Mouse (Mus musculus): ENCODE measurements at regions not wholly inside any gene's neighbourhood (a gene's known extent, or its start where the extent isn't known, plus 50 kb on each side); places are given as distances from the start of the nearest gene placed in this dataset.
"Not testable (repeated sequence)": the region's sequence is repeated elsewhere in the genome, so short reads cannot be mapped to it uniquely, and the experiment has no call there.

GRCm38 (mm10) chr12:113701841-113702240, 158.1 kb downstream of the Adam6a start:
- DNase-seq, result not testable (repeated sequence)

- DNase-seq, result not testable (repeated sequence)
These were observed 172.7 kb downstream of the Adam6a start for GRCm38 (mm10) chr12:113716406-113716805.

- no peak for DNase-seq
These were observed 192.1 kb downstream of the Adam6a start for GRCm38 (mm10) chr12:113735847-113736246.

- DNase-seq, result no peak
These were observed 202.6 kb downstream of the Adam6a start for GRCm38 (mm10) chr12:113746277-113746676.

- no peak for DNase-seq
These were observed 204.3 kb downstream of the Adam6a start for GRCm38 (mm10) chr12:113747987-113748386.

GRCm38 (mm10) chr12:113769587-113769986, 225.9 kb downstream of the Adam6a start:
- no peak for DNase-seq

GRCm38 (mm10) chr12:113795876-113796275, 252.2 kb downstream of the Adam6a start:
- DNase-seq, result not testable (repeated sequence)

GRCm38 (mm10) chr12:113826377-113826776, 282.7 kb downstream of the Adam6a start:
- no peak for DNase-seq

GRCm38 (mm10) chr12:113858893-113859292, 315.2 kb downstream of the Adam6a start:
- DNase-seq, result peak; percentile 0

GRCm38 (mm10) chr12:113878826-113879225, 335.1 kb downstream of the Adam6a start:
- DNase-seq, result no peak

- DNase-seq, result no peak
These were observed 352.4 kb downstream of the Adam6a start for GRCm38 (mm10) chr12:113896152-113896551.

GRCm38 (mm10) chr12:113906459-113906858, 362.8 kb downstream of the Adam6a start:
- no peak for DNase-seq

GRCm38 (mm10) chr12:113907751-113908150, 364.0 kb downstream of the Adam6a start:
- no peak for DNase-seq

GRCm38 (mm10) chr12:113911770-113912169, 368.1 kb downstream of the Adam6a start:
- DNase-seq, result no peak

- no peak for DNase-seq
These were observed 397.0 kb downstream of the Adam6a start for GRCm38 (mm10) chr12:113940721-113941120.

GRCm38 (mm10) chr12:113943661-113944327, 400.1 kb downstream of the Adam6a start:
- not testable (repeated sequence) for DNase-seq

GRCm38 (mm10) chr12:113945786-113946185, 402.1 kb downstream of the Adam6a start:
- not testable (repeated sequence) for DNase-seq

- DNase-seq, result peak; percentile 2
These were observed 404.3 kb downstream of the Adam6a start for GRCm38 (mm10) chr12:113948017-113948416.

- DNase-seq, result no peak
These were observed 430.6 kb downstream of the Adam6a start for GRCm38 (mm10) chr12:113974271-113974670.

- peak; percentile 1 for DNase-seq
These were observed 437.9 kb downstream of the Adam6a start for GRCm38 (mm10) chr12:113981613-113982012.

GRCm38 (mm10) chr12:113987233-113987990, 443.7 kb downstream of the Adam6a start:
- no peak for DNase-seq

GRCm38 (mm10) chr12:113992425-113992824, 448.7 kb downstream of the Adam6a start:
- no peak for DNase-seq

GRCm38 (mm10) chr12:113994284-113994683, 450.6 kb downstream of the Adam6a start:
- DNase-seq, result not testable (repeated sequence)

GRCm38 (mm10) chr12:114008491-114008890, 464.8 kb downstream of the Adam6a start:
- not testable (repeated sequence) for DNase-seq

Data from retina, postnatal 1 day (tissue).